Comparison of ENCODE assay signal across 8 mouse cellular contexts in the genomic region with DNA sequence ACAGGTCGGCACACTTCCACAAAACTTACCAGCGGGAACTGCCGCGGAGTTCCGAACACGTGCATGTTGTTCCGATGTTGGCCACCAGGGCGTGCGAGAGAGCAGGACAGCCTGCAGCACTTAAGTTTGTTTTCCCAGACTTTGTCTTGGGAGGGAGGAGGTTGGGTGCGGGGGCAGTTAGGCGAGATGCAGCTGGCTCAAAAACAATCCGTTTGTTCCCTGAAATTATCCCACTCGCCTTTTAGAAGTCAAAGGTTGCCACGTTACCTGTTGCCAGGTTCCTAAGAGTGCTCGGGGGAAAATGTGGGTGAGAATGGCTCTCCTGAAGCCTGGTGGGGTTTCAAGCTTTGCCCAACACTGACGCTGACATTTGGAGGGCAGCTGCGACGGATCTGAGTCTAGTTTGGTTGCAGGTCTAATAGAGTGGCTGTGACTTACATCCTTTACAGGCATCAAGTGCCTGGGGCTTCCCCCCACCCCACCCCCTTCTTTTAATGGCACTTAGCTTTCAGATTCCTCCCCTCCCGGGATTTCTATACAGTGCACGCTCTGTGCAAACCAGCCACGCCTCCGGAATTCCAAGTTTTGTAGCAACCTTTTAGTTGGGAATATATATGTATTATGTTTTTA.
DNase-seq lines count a peak whose midpoint lies in the region; ATAC-seq and TF ChIP-seq lines count a peak whose summit lies in the region.

No protein-coding gene starts in this region.

- H3K27ac ChIP-seq in bone marrow macrophage, adult 2 months (ENCODE audit: insufficient read depth, low read depth, low read length) = peak overlapping the region; percentile 61
- peak overlapping the region; percentile 85 to 86 for H3K27ac ChIP-seq in heart, embryonic 14.5 days (replicated peaks in 1 of 2; ENCODE audit: control insufficient read depth in 1 of 2, insufficient read depth in 1 of 2, low read depth in 2 of 2, low read length in 2 of 2)
- no peak overlapping the region for H3K27ac ChIP-seq in liver, embryonic 12.5 days

- peak overlapping the region; percentile 68 for H3K9ac ChIP-seq in heart, embryonic 14.5 days (ENCODE audit: low read length)
- H3K9ac ChIP-seq in liver, embryonic 12.5 days = peak overlapping the region; percentile 5; the same call in 1 of the 2 replicates

- H3K4me1 ChIP-seq in bone marrow macrophage, adult 2 months (ENCODE audit: control insufficient read depth, insufficient read depth, low read length) = peaks cover 44% of the 10 kb centered on the region
- peaks cover 10 to 12% of the 10 kb centered on the region in 2 experiments; a peak in 3 of 4 replicates for H3K4me1 ChIP-seq in heart, embryonic 14.5 days (ENCODE audit: control insufficient read depth in 2 of 2, insufficient read depth in 2 of 2, low read length in 2 of 2)
- peaks cover 8% of the 10 kb centered on the region; the same call in 1 of the 2 replicates for H3K4me1 ChIP-seq in liver, embryonic 12.5 days

- H3K4me3 ChIP-seq in bone marrow macrophage, adult 2 months (ENCODE audit: insufficient read depth, low read length) = peak overlapping the region; percentile 57
- H3K4me3 ChIP-seq in heart, embryonic 14.5 days (ENCODE audit: control insufficient read depth in 1 of 2, insufficient read depth in 1 of 2, low read depth in 1 of 2, low read length in 2 of 2) = peak overlapping the region; percentile 53 to 58
- H3K4me3 ChIP-seq in liver, embryonic 12.5 days = peak overlapping the region; percentile 31

- H3K27me3 ChIP-seq in heart, embryonic 14.5 days (ENCODE audit: control insufficient read depth, insufficient read depth, low read length) = 0 out of 2 replicates have a peak, but pooled peaks cover 5% of the 10 kb centered on the region
- peaks cover 39% of the 10 kb centered on the region for H3K27me3 ChIP-seq in liver, embryonic 12.5 days (replicated peaks)
- no peaks in the 10 kb centered on the region for H3K27me3 ChIP-seq in splenic B cell, adult 2 months (ENCODE audit: control insufficient read depth, insufficient read depth, low read length, poor library complexity, severe bottlenecking)

- ATAC-seq in erythroid progenitor cell, adult 5-6 weeks (replicated peaks; ENCODE audit: low FRiP score, poor library complexity, severe bottlenecking) = peak; percentile 73
- 0 out of 2 replicates have a peak, but pooled peaks have one; percentile 23 for ATAC-seq in heart, embryonic 14.5 days (ENCODE audit: insufficient number of reproducible peaks, insufficient read depth, low FRiP score, low read depth)
- ATAC-seq in liver, embryonic 12.5 days = no peak

- peak; percentile 57 for TF ChIP-seq CTCF in bone marrow macrophage, adult 2 months (IDR thresholded peaks at IDR 0.05; ENCODE audit: low read depth, low read length)

- peak overlapping the region; percentile 92 for H3K4me2 ChIP-seq in heart, embryonic 14.5 days (ENCODE audit: low read length)
- H3K4me2 ChIP-seq in liver, embryonic 12.5 days = peak overlapping the region; percentile 65

- DNase-seq in B cell, adult 2 months = peak; percentile 81 to 83
- DNase-seq in kidney, postnatal 10 days = peak; percentile 96
- DNase-seq in naive thymus-derived CD4-positive, alpha-beta T cell, adult 2 months (ENCODE audit: low read depth) = peak; percentile 74
- DNase-seq in splenic B cell, adult 2 months (ENCODE audit: low read depth, low spot score) = peak; percentile 77

- TF ChIP-seq POLR2A in bone marrow macrophage, adult 2 months (IDR thresholded peaks at IDR 0.05; ENCODE audit: borderline replicate concordance, low read depth, low read length) = no peak

- no peaks in the 10 kb centered on the region for H3K36me3 ChIP-seq in heart, embryonic 14.5 days (ENCODE audit: control insufficient read depth, insufficient read depth, low read length)
- H3K36me3 ChIP-seq in liver, embryonic 12.5 days = no peaks in the 10 kb centered on the region
- no peaks in the 10 kb centered on the region for H3K36me3 ChIP-seq in splenic B cell, adult 2 months (ENCODE audit: control insufficient read depth, insufficient read depth, low read length, poor library complexity, severe bottlenecking)

- no peaks in the 10 kb centered on the region for H3K9me3 ChIP-seq in heart, embryonic 14.5 days (ENCODE audit: control insufficient read depth, low read length)
- no peaks in the 10 kb centered on the region for H3K9me3 ChIP-seq in liver, embryonic 12.5 days (replicated peaks)

- under 1% methylated on average over 22 of the region's 22 CpGs for WGBS in heart, embryonic 14.5 days
- WGBS in liver, embryonic 12.5 days (ENCODE audit: insufficient replicate concordance) = 2% methylated on average over 22 of the region's 22 CpGs
